Mouse (Mus musculus) cerebellum, adult 2 months (tissue): ENCODE results near the gene Synm.

Experiments
- CTCF ChIP-seq: fragments of 200-500 bp; IDR thresholded peaks from 2 replicates; pipeline ENCODE4 v1.5.1; 2011; ENCODE audit warnings: low read depth, mild to moderate bottlenecking, control low read depth, low read length, moderate library complexity, borderline replicate concordance; ENCODE audit not compliant: insufficient read depth
- POLR2A ChIP-seq: fragments of 200-500 bp; IDR thresholded peaks from 2 replicates; pipeline ENCODE4 v1.6.1; 2011; ENCODE audit warnings: low read length, control low read depth, borderline replicate concordance; ENCODE audit not compliant: insufficient read depth

- no peak for TF ChIP-seq POLR2A
- TF ChIP-seq CTCF: no peak
Observed at GRCm38 (mm10) chr7:67797065-67797464, 37.5 kb upstream of the Synm start.
